Mouse (Mus musculus): ENCODE data around the gene Clpb.

- TF ChIP-seq TAL1 (IDR thresholded peaks at IDR 0.05; ENCODE audit: low read length) (no peak), GATA1 (IDR thresholded peaks at IDR 0.05; ENCODE audit: low read length) (no peak)
These were observed 43.1 kb upstream of the Clpb start for GRCm38 (mm10) chr7:101620373-101620772.
